Mouse (Mus musculus): ENCODE measurements around the gene Mast1. TPM values are rescaled to one million over a fixed set of nuclear protein-coding genes. Genes with fewer than 3 reads are reported as not detected.

Mast1 gene
- total and polyA plus RNA-seq, 3 experiments = 0.21 to 0.34 TPM; not detected in 1

- H3K4me3 ChIP-seq (replicated peaks in 1 of 3; ENCODE audit: low read depth in 2 of 3, low read length in 2 of 3, poor library complexity in 1 of 3) = no peak overlapping the region
Measured at GRCm38 (mm10) chr8:84973079-84973478, 35.9 kb upstream of the Mast1 start.

DNA sequence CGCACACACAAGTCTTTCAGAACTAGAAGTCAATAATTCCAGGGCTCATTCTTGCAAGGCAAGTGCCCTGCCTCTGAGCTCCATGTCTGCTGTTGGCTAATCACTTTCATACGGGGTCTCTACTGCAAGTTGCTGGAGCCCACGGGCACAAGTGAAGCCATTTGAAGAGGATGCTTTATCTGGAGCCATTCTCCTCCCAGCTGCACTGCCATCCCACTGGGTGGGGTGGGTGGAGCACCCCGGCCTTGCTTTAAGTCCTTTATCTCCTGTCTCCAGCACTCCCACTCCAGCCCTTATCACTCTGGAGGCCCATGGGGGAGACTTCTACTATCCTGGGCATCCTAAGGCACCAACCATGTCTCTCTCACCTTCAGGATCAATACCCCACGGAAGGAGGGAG lies 33.8 kb upstream of the Mast1 start:
- in situ Hi-C loops (cut with MboI; ENCODE audit: low pct_ligation_motif_present, low pct_unique_long_range_greater_than_20kb, low sequenced_read_pairs) (loop anchor here (5.0 kb wide), 1 partner anchor 36 kb away; no protein-coding TSS in a partner anchor), dilution Hi-C loops (cut with MboI; ENCODE audit: extremely low pct_ligation_motif_present, extremely low pct_unique_long_range_greater_than_20kb, low sequenced_read_pairs) (no loop called here)
- Histone ChIP-seq H3K9me3 (replicated peaks; ENCODE audit: low read length) (no peaks in the 10 kb centered on the region), H3K27me3 (replicated peaks) (no peaks in the 10 kb centered on the region), H3K36me3 (replicated peaks in 1 of 2; ENCODE audit: control insufficient read depth in 1 of 2, insufficient read depth in 1 of 2, low read length in 1 of 2) (peaks cover 19 to 32% of the 10 kb centered on the region in 2 experiments), H3K4me1 (ENCODE audit: control insufficient read depth in 1 of 2, insufficient read depth in 2 of 2) (peaks cover 14 to 42% of the 10 kb centered on the region in 2 experiments), H3K4me2 (ENCODE audit: insufficient read depth, low read depth, poor library complexity, severe bottlenecking) (peak overlapping the region; percentile 88; the same call in 1 of the 2 replicates), H3K9ac (ENCODE audit: insufficient read depth, low read depth) (peak overlapping the region; percentile 84; the same call in 1 of the 2 replicates), H3K79me2 (replicated peaks; ENCODE audit: control insufficient read depth, extremely low read depth, insufficient read depth, poor library complexity, severe bottlenecking) (peaks cover 6% of the 10 kb centered on the region; the same call in 1 of the 2 replicates), H3K4me3 (replicated peaks in 1 of 3; ENCODE audit: low read depth in 2 of 3, low read length in 2 of 3, poor library complexity in 1 of 3) (no peak overlapping the region), H3K27ac (ENCODE audit: insufficient read depth, low read depth) (no peak overlapping the region)
- DNase-seq (ENCODE audit: extremely low read depth) = no peak
- TF ChIP-seq SIN3A (IDR thresholded peaks at IDR 0.05; ENCODE audit: low read length) = no peak
- TF ChIP-seq ETS1 (conservative IDR thresholded peaks at IDR 0.05; ENCODE audit: low read depth, low read length) = no peak
- no peak for TF ChIP-seq HCFC1 (IDR thresholded peaks at IDR 0.05; ENCODE audit: low read depth, low read length)
- no peak for TF ChIP-seq TBP (conservative IDR thresholded peaks at IDR 0.05; ENCODE audit: low read depth, low read length)
- no peak for TF ChIP-seq CHD1 (IDR thresholded peaks at IDR 0.05; ENCODE audit: low read depth, low read length)
- no peak for TF ChIP-seq UBTF (IDR thresholded peaks at IDR 0.05; ENCODE audit: low read depth, low read length)
- no peak for TF ChIP-seq SMC3 (IDR thresholded peaks at IDR 0.05; ENCODE audit: low read depth, low read length)
- no peak for TF ChIP-seq ELF1 (IDR thresholded peaks at IDR 0.05; ENCODE audit: low read depth, low read length)
- TF ChIP-seq MAX (IDR thresholded peaks at IDR 0.05; ENCODE audit: low read length) = no peak
- no peak for TF ChIP-seq RCOR1 (conservative IDR thresholded peaks at IDR 0.05; ENCODE audit: low read depth, low read length)
- TF ChIP-seq NRF1 (IDR thresholded peaks at IDR 0.05; ENCODE audit: low read depth, low read length) = no peak
- no peak for TF ChIP-seq EP300 (IDR thresholded peaks at IDR 0.05; ENCODE audit: low read length)
- TF ChIP-seq RAD21 (IDR thresholded peaks at IDR 0.05; ENCODE audit: low read depth, low read length) = no peak
- TF ChIP-seq ZNF384 (IDR thresholded peaks at IDR 0.05; ENCODE audit: low read depth, low read length) = no peak
- TF ChIP-seq POLR2AphosphoS2 (IDR thresholded peaks at IDR 0.05; ENCODE audit: low read depth, low read length) = no peak
- no peak for TF ChIP-seq ZC3H11A (IDR thresholded peaks at IDR 0.05; ENCODE audit: low read depth, low read length)
- TF ChIP-seq JUND (conservative IDR thresholded peaks at IDR 0.05; ENCODE audit: low read depth, low read length) = no peak
- TF ChIP-seq ZKSCAN1 (IDR thresholded peaks at IDR 0.05; ENCODE audit: borderline replicate concordance, low read depth, low read length) = no peak
- TF ChIP-seq IRF4 (IDR thresholded peaks at IDR 0.05; ENCODE audit: low read depth, low read length) = no peak
- no peak for TF ChIP-seq USF2 (conservative IDR thresholded peaks at IDR 0.05; ENCODE audit: low read depth, low read length)

More at GRCm38 (mm10) chr8:84973079-84973478, 35.9 kb upstream of the Mast1 start:
- H3K79me2 ChIP-seq (replicated peaks; ENCODE audit: control insufficient read depth, extremely low read depth, insufficient read depth, poor library complexity, severe bottlenecking) = peaks cover 22% of the 10 kb centered on the region
- DNase-seq (ENCODE audit: extremely low read depth) = no peak
- H3K4me2 ChIP-seq (ENCODE audit: insufficient read depth, low read depth, poor library complexity, severe bottlenecking) = no peak overlapping the region
- in situ Hi-C loops (cut with MboI; ENCODE audit: low pct_ligation_motif_present, low pct_unique_long_range_greater_than_20kb, low sequenced_read_pairs) (loop anchor here (5.0 kb wide), 1 partner anchor 34 kb away; no protein-coding TSS in a partner anchor), dilution Hi-C loops (cut with MboI; ENCODE audit: extremely low pct_ligation_motif_present, extremely low pct_unique_long_range_greater_than_20kb, low sequenced_read_pairs) (no loop called here)
- H3K27me3 ChIP-seq (replicated peaks) = no peaks in the 10 kb centered on the region
- peaks cover 25 to 37% of the 10 kb centered on the region in 2 experiments for H3K36me3 ChIP-seq (replicated peaks in 1 of 2; ENCODE audit: control insufficient read depth in 1 of 2, insufficient read depth in 1 of 2, low read length in 1 of 2)
- H3K9me3 ChIP-seq (replicated peaks; ENCODE audit: low read length) = no peaks in the 10 kb centered on the region
- H3K9ac ChIP-seq (ENCODE audit: insufficient read depth, low read depth) = no peak overlapping the region
- TF ChIP-seq MAX (IDR thresholded peaks at IDR 0.05; ENCODE audit: low read length) (no peak), MYC (IDR thresholded peaks at IDR 0.05; ENCODE audit: low read depth, low read length) (no peak), CTCF (conservative IDR thresholded peaks at IDR 0.05 in 1 of 2, IDR thresholded peaks at IDR 0.05 in 1 of 2; ENCODE audit: low read depth in 2 of 2, low read length in 2 of 2) (no peak), ZNF384 (IDR thresholded peaks at IDR 0.05; ENCODE audit: low read depth, low read length) (no peak)
- peaks cover 6 to 23% of the 10 kb centered on the region in 2 experiments; a peak in 3 of 4 replicates for H3K4me1 ChIP-seq (ENCODE audit: control insufficient read depth in 1 of 2, insufficient read depth in 2 of 2)
- H3K27ac ChIP-seq (ENCODE audit: insufficient read depth, low read depth) = no peak overlapping the region

All from CH12.LX (cell line).